Mouse (Mus musculus) spleen, adult 2 months (tissue): Measurements from ENCODE around the gene Mcoln3. TPM values are rescaled to one million over a fixed set of nuclear protein-coding genes. Genes with fewer than 3 reads are reported as not detected.

Experiments
- DNase-seq, 2 experiments: peaks; one replicate each; pipeline versions ENCODE4 v3.0.0 to v3.0.0-alpha.2; 2012 to 2021; ENCODE audit warnings: low spot score in 2 of 2, low read depth in 1 of 2
- H3K27ac ChIP-seq: fragments of 200-500 bp; 2 replicates; pipeline ENCODE4 v1.5.1; 2012; ENCODE audit warnings: low read length, inconsistent platforms; ENCODE audit not compliant: insufficient read depth
- H3K27me3 ChIP-seq: fragments of 200-500 bp; 2 replicates; pipeline ENCODE4 v1.6.1; 2012; ENCODE audit warnings: mild to moderate bottlenecking, moderate library complexity, low read length, inconsistent platforms; ENCODE audit not compliant: control insufficient read depth, insufficient read depth
- H3K36me3 ChIP-seq: fragments of 200-500 bp; 2 replicates; pipeline ENCODE4 v1.6.1; 2012; ENCODE audit warnings: mild to moderate bottlenecking, low read length, inconsistent platforms; ENCODE audit not compliant: control insufficient read depth, insufficient read depth
- H3K4me1 ChIP-seq: fragments of 200-500 bp; 2 replicates; pipeline ENCODE4 v1.6.1; 2011; ENCODE audit warnings: inconsistent platforms; ENCODE audit not compliant: control insufficient read depth, insufficient read depth, insufficient read length
- H3K4me3 ChIP-seq: fragments of 200-500 bp; 2 replicates; pipeline ENCODE4 v1.5.1; 2011; ENCODE audit warnings: mild to moderate bottlenecking, inconsistent platforms; ENCODE audit not compliant: insufficient read depth, insufficient read length; ENCODE audit errors: extremely low read depth
- CTCF ChIP-seq: fragments of 200-500 bp; IDR thresholded peaks from 2 replicates; pipeline ENCODE4 v1.5.1; 2011; ENCODE audit warnings: mild to moderate bottlenecking, inconsistent platforms; ENCODE audit not compliant: insufficient read depth, insufficient read length, insufficient replicate concordance; ENCODE audit errors: extremely low read depth
- POLR2A ChIP-seq: fragments of 200-500 bp; IDR thresholded peaks from 2 replicates; pipeline ENCODE4 v1.6.1; 2011; ENCODE audit warnings: low read depth, low read length, inconsistent platforms
- WGBS: fragments of 180-500 bp; shearing (Covaris S2); methylation state at CpG from one replicate; pipeline ENCODE4 v1.1.7; 2018; 5-methylcytosine and 5-hydroxymethylcytosine counted together
- polyA plus RNA-seq: library from polyadenylated mRNA; depleted of rRNA; stranded (reverse); fragments of >200 nt; gene quantifications from 2 replicates; pipeline ENCODE4 v1.2.3, GENCODE M21; 2012

Gene Mcoln3
- polyA plus RNA-seq, 1 experiment: 4.1 TPM

DNA sequence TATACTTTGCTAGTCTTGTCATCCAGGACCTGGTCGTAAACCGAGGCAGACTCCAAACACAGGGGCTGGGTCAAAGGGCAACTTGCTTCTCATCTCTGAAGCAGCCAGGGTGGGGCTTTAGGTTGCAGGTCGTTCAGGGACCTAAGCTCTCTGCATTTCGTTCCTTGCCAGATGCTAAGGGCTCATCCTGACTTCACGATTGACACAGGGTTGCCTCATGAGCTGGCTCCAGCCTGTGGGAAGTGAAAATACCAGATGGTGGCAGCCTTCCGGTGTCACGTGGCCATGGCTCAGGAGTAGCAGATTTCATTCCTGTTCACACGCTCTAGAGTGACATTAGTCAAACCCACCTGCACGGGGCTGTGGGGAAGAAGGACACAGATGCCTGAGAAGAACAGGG, 17.6 kb downstream of the Mcoln3 start:
- H3K36me3 ChIP-seq: no peaks in the 10 kb centered on the region
- H3K4me1 ChIP-seq: peaks cover 11% of the 10 kb centered on the region; the same call in 1 of the 2 replicates
- peak overlapping the region; percentile 60; the same call in 1 of the 2 replicates for H3K27ac ChIP-seq
- peak in 1 of 2 experiments; percentile 53 for DNase-seq
- TF ChIP-seq POLR2A: no peak
- no peak for TF ChIP-seq CTCF
- H3K27me3 ChIP-seq: no peaks in the 10 kb centered on the region
- no peak overlapping the region for H3K4me3 ChIP-seq
- WGBS: 55% methylated on average over 9 of the region's 9 CpGs

- Histone ChIP-seq H3K4me3 (no peak overlapping the region), H3K4me1 (peaks cover 11% of the 10 kb centered on the region; the same call in 1 of the 2 replicates), H3K27ac (no peak overlapping the region), H3K27me3 (no peaks in the 10 kb centered on the region), H3K36me3 (no peaks in the 10 kb centered on the region)
- DNase-seq: no peak
- WGBS: 82% methylated on average over 2 of the region's 2 CpGs
- no peak for TF ChIP-seq CTCF
- no peak for TF ChIP-seq POLR2A
These were observed 18.2 kb downstream of the Mcoln3 start for GRCm38 (mm10) chr3:146135417-146135816.

DNA sequence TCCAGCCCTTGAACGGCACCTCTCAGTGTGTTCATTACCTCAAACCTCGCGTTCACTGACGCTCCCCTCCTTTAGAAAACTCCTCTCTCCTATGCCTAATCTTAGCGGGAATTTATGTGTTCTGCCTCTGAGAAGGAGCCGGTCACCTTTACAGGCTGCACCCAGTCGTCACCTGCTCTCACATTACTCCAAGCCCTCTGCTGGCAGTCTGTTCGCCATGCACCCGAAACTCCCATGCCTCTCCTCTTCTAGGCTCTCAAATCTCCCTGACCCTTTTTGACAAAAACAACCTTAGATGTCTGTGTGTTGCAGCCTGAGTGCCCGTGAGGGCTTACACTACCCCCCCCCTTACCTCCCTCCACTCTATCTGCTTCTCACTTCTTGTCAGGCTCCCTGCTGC, 19.2 kb downstream of the Mcoln3 start:
- no peak for DNase-seq
- Histone ChIP-seq H3K36me3 (no peaks in the 10 kb centered on the region), H3K27me3 (no peaks in the 10 kb centered on the region), H3K27ac (no peak overlapping the region), H3K4me1 (peaks cover 11% of the 10 kb centered on the region; the same call in 1 of the 2 replicates), H3K4me3 (no peak overlapping the region)
- TF ChIP-seq POLR2A (no peak), CTCF (0 out of 2 replicates have a peak, but pooled peaks have one; percentile 29)
- WGBS: 52% methylated on average over 10 of the region's 10 CpGs

DNA sequence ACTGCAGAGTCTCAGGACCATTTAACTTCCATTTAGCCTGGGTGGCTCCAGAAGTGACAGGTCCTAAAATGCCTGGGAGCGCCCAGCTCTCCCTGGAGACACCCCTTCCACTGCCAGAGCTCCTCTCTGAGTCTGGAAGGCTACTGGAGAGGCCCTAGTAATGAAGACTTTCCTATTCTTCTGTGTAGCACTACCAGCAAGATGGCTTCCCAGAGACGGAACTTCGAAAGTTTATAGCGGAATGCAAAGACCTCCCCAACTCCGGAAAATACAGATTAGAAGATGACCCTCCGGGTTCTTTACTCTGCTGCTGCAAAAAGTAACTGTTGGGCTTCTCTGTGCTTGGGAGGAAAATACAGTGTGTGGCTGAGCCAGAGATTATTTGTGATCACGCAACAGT, 23.0 kb downstream of the Mcoln3 start:
- H3K27ac ChIP-seq: no peak overlapping the region
- peaks cover 6% of the 10 kb centered on the region; the same call in 1 of the 2 replicates for H3K4me1 ChIP-seq
- H3K4me3 ChIP-seq: no peak overlapping the region
- WGBS: 94% methylated on average over 7 of the region's 7 CpGs
- no peaks in the 10 kb centered on the region for H3K27me3 ChIP-seq
- TF ChIP-seq POLR2A: no peak
- no peak for TF ChIP-seq CTCF
- DNase-seq: no peak
- H3K36me3 ChIP-seq: no peaks in the 10 kb centered on the region

GRCm38 (mm10) chr3:146142523-146142922, 25.3 kb downstream of the Mcoln3 start:
- TF ChIP-seq POLR2A: no peak
- no peak for DNase-seq
- Histone ChIP-seq H3K4me3 (no peak overlapping the region), H3K4me1 (0 out of 2 replicates have a peak, but pooled peaks cover 8% of the 10 kb centered on the region), H3K36me3 (no peaks in the 10 kb centered on the region), H3K27me3 (no peaks in the 10 kb centered on the region), H3K27ac (no peak overlapping the region)
- WGBS: 89% methylated on average over 7 of the region's 7 CpGs

GRCm38 (mm10) chr3:146145501-146145900, 28.3 kb downstream of the Mcoln3 start:
- TF ChIP-seq CTCF (no peak), POLR2A (no peak)
- 55% methylated on average over 5 of the region's 5 CpGs for WGBS
- H3K36me3 ChIP-seq: no peaks in the 10 kb centered on the region
- no peak overlapping the region for H3K4me3 ChIP-seq
- H3K27ac ChIP-seq: no peak overlapping the region
- DNase-seq: no peak
- peaks cover 10% of the 10 kb centered on the region; the same call in 1 of the 2 replicates for H3K4me1 ChIP-seq
- no peaks in the 10 kb centered on the region for H3K27me3 ChIP-seq

DNA sequence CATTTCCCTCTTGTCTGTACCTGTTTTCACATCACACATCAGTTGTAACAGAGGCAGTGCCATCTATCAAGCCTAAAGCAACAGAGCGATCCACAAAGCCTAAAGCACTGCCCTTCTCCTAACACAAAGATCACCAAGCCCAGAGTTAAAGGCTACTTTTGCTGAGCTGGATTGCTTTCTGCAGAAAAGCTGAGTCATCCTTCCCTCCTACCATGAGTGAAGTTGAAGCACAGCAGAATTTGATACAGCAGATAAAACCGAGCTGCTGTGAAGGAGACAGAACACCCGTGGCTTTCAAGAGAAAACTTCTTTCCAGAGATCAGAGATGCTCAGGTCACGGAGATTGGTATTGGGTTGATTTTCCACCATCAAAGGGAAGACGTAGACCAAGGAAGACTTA, 28.9 kb downstream of the Mcoln3 start:
- Histone ChIP-seq H3K4me1 (peaks cover 12% of the 10 kb centered on the region; the same call in 1 of the 2 replicates), H3K27ac (no peak overlapping the region), H3K27me3 (no peaks in the 10 kb centered on the region), H3K4me3 (no peak overlapping the region), H3K36me3 (no peaks in the 10 kb centered on the region)
- WGBS: 38% methylated on average over 5 of the region's 5 CpGs
- TF ChIP-seq CTCF (no peak), POLR2A (no peak)
- no peak for DNase-seq
